Mouse (Mus musculus): ENCODE measurements around the gene Cx3cl1.

- TF ChIP-seq CTCF (IDR thresholded peaks at IDR 0.05; ENCODE audit: low read depth, low read length) (no peak), POLR2A (IDR thresholded peaks at IDR 0.05; ENCODE audit: insufficient read depth, low read length) (no peak), EP300 (IDR thresholded peaks at IDR 0.05; ENCODE audit: insufficient read depth, low read depth, low read length) (no peak)
These were observed 10.0 kb downstream of the Cx3cl1 start for GRCm38 (mm10) chr8:94781838-94782235.
